Mouse (Mus musculus): ENCODE results near the gene Cryba4.

Cryba4 gene

GRCm38 (mm10) chr5:112252400-112252799, at the start of gene Cryba4:
TSS of gene Cryba4 (minus strand) at chr5:112252518.
- DNase-seq, result no peak

DNA sequence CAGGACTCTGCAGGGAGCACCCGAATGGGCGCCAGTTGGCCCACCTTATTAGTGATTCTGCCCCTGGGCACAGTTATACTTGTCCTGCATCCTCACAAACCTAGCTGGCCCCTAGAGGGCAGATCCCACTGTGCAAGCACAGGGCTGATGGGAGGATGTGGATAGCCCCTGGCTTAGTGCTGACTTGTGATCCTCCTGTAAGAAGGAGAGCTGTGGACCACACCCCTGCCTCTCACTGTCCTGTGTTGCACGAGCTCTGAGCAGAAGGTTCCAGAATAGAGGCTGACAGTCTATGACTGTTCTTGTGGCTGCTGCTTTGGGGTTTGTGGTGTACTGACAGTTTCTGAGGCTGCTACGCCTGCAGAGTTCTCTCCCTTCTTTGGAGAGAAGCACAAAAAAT, 49.4 kb upstream of the Cryba4 start:
- no peak for DNase-seq

- DNase-seq, result no peak
These were observed 48.5 kb upstream of the Cryba4 start for GRCm38 (mm10) chr5:112300721-112301308.

GRCm38 (mm10) chr5:112300112-112300511, 47.8 kb upstream of the Cryba4 start:
- no peak for DNase-seq

- no peak for DNase-seq
These were observed 47.1 kb upstream of the Cryba4 start for GRCm38 (mm10) chr5:112299399-112299798.

DNA sequence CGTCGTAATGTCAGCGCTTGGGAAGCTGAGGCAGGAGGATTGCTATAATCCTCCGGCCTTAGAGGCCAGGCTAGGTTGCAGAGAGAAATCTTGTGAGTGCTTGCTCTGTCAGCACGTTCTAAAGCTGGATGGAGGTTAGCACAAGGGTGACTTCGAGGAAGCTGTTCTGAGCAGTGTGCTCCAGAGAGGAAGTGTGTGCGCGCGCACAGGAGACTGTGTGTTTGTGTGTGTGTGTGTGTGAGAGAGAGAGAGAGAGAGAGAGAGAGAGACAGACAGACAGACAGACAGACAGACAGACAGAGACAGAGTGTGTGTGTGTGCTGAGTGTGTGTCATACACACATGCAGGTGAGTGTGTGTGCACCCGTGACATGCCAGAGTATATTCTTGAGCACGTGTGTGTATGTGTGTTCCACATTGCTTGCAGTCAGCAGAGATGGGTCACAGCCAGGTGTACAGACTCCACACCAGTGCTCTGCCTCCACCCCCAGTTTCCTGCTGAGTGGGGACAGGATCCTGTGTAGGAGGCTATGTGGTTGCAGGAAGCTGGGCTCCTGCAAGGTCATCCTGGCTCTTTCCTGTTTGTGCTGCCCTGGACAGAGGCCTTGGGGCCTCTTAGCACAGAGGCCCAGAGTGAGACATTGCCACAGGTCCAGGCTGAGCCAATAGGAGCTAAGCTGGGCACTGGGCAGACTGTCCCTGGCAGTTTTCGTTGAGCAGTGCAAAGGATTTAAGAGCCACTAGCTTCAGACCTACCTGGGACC, 46.1 kb upstream of the Cryba4 start:
- DNase-seq, result peak; percentile 53 to 74

DNA sequence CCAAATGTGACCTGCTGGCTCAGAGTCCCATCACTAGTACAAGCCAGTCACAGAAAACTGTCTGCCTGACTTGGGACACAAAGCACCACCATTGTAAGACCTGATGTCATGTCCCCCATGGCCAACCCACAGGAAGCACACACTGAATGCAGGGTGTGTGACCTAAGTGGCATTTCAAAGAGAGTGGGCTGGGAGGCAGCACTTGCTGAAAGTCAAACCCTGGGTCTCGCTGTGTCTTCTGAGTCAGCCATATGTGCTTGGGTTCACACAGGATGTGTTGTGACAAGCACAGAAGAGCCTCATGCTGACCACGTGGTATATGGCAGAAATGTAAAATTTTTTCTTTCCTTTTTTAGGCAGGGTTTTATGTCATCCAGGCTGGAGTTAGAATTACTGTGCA, 44.9 kb upstream of the Cryba4 start:
- DNase-seq, result peak in 1 of 2 experiments; percentile 46

DNA sequence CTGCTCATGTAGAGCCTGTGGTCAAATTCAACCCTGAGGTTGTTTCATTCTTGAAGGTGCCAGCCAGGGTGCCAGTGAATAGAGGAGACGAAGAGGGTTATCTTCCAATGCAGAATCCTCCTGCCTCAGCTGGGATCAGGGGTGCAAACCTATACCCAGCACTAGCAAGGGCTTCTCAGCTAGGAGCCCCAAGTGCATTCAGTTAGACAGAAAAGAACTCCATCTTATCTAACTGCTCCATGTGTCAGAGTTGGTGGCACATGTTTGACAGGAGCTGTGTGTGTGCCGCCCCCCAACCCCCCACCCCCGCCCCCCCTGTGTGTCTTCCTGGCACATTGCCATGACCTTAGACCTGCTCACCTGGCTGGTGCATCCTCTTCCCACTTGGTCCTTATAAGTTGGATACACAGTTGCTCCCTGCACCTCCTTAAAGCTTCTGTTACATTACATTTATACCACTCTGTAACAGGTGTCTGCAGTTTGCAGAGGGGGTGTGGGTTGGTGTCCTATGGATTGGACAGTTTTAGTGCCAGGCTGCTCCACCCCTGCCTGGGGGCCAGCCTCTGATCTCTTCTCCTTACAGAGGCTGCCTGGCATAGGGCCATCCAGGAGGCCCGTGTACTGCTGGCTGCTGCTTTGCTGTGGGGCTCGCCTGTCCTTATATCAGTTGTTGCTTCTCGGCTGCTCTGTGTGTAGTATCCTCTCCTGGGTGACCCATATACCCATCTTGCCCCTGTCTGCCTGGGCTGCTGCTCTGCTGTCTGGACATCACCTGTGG, 44.3 kb upstream of the Cryba4 start:
- DNase-seq, result no peak

DNA sequence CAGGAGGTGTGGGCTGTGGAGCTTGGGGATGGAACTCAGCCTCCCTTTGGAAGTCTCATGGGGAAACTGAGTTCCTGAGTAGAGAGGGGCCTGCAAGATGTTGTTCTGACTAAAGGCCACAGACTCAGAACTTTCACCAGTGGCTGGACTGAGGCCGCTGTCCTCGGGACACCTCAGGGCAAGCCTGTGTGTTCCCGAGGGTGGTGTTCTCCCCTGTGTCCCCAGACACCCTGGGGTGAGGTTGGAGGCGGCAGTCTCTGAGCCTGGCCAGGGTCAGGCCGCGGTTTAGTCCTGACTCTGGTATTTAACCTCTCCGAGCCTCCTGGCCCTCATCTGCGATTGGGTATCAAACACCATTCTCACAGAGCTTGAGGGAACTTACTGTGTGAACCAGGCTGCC, 43.2 kb upstream of the Cryba4 start:
- no peak for DNase-seq

DNA sequence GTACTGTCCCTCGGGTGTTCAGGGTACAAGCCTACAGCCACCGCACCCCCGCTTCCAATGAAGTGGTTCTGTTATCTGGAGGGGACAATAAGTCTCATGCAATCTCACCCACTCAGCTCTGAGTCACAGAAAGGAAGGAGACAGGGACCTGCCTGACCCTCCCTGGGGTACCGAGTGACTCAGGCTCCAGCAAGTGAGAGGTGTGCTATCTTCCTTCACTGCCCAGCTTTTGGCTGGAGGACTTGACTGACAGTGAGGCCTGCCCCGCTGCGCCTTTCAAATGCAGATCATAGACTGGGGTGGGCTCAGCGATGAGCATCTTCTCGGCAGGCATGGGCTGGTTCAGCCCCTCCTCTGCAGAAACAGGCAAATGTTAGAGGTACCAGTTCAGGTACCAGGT, 42.8 kb upstream of the Cryba4 start:
- no peak for DNase-seq

GRCm38 (mm10) chr5:112294696-112295095, 42.4 kb upstream of the Cryba4 start:
- DNase-seq, result no peak

DNA sequence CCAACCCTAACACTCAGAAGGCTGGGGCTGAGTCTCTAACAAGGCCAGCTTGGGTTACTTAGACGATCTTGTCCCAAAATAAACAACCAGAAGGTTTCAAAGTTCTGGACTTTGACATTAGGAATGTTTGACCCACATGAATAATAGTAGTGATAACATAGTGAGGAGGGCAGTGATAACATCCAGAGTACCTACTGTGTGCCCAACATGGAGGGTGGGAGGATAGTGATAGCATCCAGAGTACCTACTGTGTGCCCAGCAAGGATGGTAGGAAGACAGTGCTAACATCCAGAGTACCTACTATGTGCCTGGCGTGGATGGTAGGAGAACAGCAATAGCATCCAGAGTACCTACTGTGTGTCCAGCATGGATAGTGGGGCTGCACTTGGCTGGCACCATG, 41.5 kb upstream of the Cryba4 start:
- no peak for DNase-seq

DNA sequence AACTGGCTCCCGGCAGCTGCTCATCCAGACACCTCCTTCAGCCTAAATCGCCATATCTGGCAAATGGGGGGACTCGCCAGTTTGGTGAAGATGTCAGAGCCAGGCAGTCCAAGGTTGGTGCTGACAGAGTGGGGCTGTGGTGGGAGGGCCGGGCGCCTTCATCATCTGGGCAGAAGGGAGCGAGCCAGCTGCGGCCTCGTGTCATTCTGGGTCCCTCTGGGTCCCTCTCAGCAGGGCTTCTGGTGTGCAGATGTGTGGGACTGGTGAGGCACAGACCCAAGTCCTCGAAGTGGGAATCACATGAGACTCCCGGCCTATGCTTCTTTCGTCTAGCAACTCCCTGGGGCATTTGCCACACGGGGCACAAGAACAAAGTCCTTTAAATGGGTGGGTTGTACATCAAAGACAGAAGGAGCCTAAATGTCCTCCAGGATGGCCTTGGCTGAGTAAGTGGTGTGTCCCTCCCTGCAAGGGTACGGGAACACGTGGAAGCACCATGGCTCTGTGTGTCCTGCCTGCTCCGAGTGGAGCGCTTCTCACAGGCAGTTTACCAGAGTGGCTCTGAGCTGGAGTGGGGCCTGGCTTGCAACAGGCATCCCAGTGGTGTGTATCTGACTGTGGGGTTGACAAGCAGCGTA, 40.1 kb upstream of the Cryba4 start:
- DNase-seq, result no peak

- peak in 1 of 2 experiments; percentile 56 for DNase-seq
These were observed 39.5 kb upstream of the Cryba4 start for GRCm38 (mm10) chr5:112291866-112292265.

DNA sequence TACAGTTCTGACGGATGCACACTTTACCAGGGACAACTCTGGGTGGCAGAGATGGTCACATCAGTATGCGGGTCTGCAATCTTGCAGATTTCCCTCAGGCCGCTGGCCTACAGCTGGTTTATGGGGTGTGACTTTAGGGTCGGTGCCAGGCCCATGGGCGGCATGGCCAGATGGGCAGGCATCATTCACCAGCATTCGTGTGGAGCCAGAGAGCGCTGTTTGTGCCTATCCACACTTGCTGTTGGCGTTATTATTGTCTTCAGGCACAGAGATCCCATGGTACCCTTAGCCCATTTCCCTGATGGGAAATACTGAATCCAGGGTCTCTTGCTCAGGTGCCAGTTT, 38.2 kb upstream of the Cryba4 start:
- DNase-seq, result no peak

DNA sequence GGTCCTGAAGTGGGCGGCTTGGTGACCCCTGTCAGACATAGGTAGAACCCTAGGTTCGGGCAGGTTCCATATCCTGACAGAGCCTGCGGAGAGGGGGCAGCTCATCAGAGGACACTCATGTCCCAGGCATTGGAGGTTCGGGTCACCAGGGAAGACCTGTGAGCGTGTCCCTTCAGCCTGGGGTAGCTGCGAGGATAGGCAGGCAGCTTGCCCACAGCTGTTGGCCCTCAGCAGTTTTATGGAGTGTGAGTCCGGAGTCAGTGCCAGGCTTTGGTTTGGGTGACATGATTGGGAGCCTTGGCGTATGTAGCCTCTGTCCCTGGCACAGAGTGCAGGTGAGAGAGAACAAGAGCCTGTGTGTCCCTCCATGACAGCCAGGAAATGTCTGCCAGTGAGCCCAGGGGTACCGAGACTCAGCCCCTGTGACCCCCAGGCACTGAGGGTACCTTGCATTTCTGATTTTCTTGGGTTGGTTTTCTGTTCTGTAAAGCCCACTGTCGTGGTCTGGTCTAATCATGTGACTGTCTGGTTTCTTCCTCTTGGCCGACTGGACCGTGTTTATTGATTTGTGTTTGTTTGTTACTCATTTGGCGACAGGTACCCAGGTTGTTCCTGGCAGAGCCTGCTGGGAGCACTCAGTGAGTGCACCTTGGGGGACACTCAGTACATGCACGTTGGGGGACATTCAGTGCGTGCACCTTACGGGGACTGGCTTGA, 37.7 kb upstream of the Cryba4 start:
- no peak for DNase-seq

DNA sequence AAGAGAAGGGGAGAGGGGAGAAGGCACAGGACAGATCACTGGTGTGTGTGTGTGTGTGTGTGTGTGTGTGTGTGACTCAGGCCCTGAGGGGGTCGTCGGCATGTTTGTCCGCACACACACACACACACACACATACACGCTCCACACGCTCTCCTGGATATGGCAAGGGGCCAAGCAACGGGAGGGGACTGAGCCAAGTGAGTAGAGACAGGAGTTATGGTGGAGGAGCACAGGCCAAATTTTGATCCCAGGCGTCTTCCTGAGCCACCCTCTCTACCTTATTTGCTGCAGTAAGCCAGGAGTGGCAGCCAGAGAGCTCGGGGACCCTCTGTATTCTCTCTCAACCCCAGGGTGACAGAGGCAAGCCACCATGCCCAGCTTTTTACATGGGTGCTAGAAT, 36.9 kb upstream of the Cryba4 start:
- no peak for DNase-seq

DNA sequence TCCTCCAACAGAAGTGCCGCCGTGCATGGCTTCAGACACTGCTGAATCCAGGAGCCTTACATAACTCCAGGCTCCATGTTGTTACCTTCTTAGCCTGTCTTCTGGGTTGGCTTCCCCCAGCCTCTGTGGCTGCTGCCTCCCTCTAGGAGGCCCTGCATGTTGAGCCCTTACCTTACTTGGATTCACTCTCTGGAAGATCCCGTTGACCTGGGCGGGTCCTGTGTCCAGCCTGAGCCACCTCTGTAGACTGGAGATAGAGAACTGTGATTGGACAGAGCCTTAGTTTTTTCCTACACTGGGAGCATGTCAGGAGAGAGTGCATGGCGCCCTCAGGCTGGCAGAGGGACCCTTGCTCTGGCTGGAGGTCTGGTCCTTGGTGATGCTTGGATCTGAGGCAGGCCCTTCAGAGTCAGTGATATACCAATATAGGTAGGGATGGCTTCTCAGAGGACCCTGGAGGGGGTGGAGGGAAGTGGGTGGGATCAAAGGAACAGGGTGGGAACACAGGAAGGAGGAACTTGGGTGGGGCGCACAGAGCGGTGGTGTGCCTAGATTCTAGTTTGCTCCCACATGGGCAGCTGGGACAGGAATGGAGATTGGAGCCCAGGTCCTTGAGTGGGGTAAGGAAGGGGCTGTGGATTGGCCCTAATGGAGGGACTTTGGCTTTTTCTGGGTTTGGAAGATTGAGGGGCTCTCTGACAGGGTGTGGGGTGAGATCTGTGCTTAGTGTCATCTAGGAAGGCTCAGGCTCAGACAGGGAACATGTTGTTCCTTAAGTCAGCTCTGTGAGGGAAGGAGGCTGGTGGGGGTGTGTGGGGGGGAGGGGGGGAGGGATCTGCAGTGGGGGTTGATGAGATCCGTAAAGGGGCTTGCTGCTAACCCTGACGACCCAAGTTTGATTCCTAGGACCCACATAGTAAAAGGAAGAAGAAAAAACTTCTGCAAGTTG, 36.1 kb upstream of the Cryba4 start:
- DNase-seq, result peak in 1 of 2 experiments; percentile 16

DNA sequence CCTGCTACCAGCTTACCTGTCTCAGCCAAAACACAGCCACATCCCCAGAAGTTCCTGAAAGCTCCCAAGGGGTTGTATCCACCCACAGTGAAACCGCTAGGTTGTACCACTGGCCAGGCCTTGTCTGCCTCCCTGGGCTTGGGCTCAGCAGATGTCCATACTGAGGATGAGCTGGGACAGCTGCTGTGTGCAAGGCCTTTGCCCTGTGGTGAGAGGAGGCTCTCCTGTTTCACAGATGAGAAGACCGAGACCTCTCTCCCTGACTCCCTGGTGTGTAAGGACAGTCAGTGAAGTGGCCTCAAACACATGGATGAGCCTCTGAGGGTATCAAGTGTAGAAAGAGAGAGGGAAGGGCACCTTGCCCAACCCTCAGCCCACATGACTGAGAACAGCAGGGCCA, 35.3 kb upstream of the Cryba4 start:
- DNase-seq, result peak in 1 of 2 experiments; percentile 13

GRCm38 (mm10) chr5:112286984-112287641, 34.8 kb upstream of the Cryba4 start:
- DNase-seq, result peak; percentile 43 to 60

- DNase-seq, result no peak
These were observed 34.3 kb upstream of the Cryba4 start for GRCm38 (mm10) chr5:112286608-112286983.
